Mouse (Mus musculus) E14TG2a.4 (cell line): Measurements from ENCODE around the gene Pnpla3.
A peak's percentile ranks its signal among the peaks of the same experiment; 100 is the strongest.

Experiments used
- H3K27me3 ChIP-seq: 2 replicates; pipeline ENCODE4 v1.6.1; 2014; ENCODE audit warnings: low read length, control low read depth; ENCODE audit not compliant: insufficient read depth
- H3K36me3 ChIP-seq: 2 replicates; pipeline ENCODE4 v1.6.1; 2014; ENCODE audit warnings: low read length, control low read depth; ENCODE audit not compliant: insufficient read depth
- H3K4me1 ChIP-seq: replicated peaks from 2 replicates; pipeline ENCODE4 v1.6.1; 2014; ENCODE audit warnings: low read depth, low read length, control low read depth
- H3K4me3 ChIP-seq: replicated peaks from 2 replicates; pipeline ENCODE4 v1.5.1; 2014; ENCODE audit warnings: mild to moderate bottlenecking, low read length
- H3K9me3 ChIP-seq: 2 replicates; pipeline ENCODE4 v1.6.1; 2014; ENCODE audit warnings: low read length, control low read depth
- CTCF ChIP-seq: conservative IDR thresholded peaks from 2 replicates; pipeline ENCODE4 v1.5.1; 2014; ENCODE audit warnings: low read length
- NANOG ChIP-seq: IDR thresholded peaks from 2 replicates; pipeline ENCODE4 v1.6.1; 2014; ENCODE audit warnings: borderline replicate concordance, low read length, mixed read lengths
- POU5F1 ChIP-seq: IDR thresholded peaks from 2 replicates; pipeline ENCODE4 v1.6.1; 2014; ENCODE audit warnings: low read length, borderline replicate concordance

Gene Pnpla3

GRCm38 (mm10) chr15:84188887-84189530 lies 21.4 kb downstream of the Pnpla3 start:
- H3K4me1 ChIP-seq, result peaks cover 87% of the 10 kb centered on the region
- no peaks in the 10 kb centered on the region for H3K9me3 ChIP-seq
- TF ChIP-seq POU5F1, result no peak
- TF ChIP-seq CTCF, result no peak
- TF ChIP-seq NANOG, result no peak
- peaks cover 15% of the 10 kb centered on the region for H3K36me3 ChIP-seq
- peak overlapping the region; percentile 98 for H3K4me3 ChIP-seq
- no peaks in the 10 kb centered on the region for H3K27me3 ChIP-seq

- TF ChIP-seq POU5F1 (no peak), CTCF (no peak), NANOG (no peak)
- peaks cover 87% of the 10 kb centered on the region for H3K4me1 ChIP-seq
- H3K4me3 ChIP-seq, result peak overlapping the region; percentile 98
- H3K36me3 ChIP-seq, result peaks cover 24% of the 10 kb centered on the region
- no peaks in the 10 kb centered on the region for H3K9me3 ChIP-seq
- no peaks in the 10 kb centered on the region for H3K27me3 ChIP-seq
Observed at GRCm38 (mm10) chr15:84189881-84190280, 22.2 kb downstream of the Pnpla3 start.

- Histone ChIP-seq H3K36me3 (peaks cover 42% of the 10 kb centered on the region), H3K4me1 (peaks cover 86% of the 10 kb centered on the region), H3K4me3 (peak overlapping the region; percentile 98), H3K27me3 (no peaks in the 10 kb centered on the region), H3K9me3 (no peaks in the 10 kb centered on the region)
- TF ChIP-seq NANOG (no peak), POU5F1 (no peak)
Observed at GRCm38 (mm10) chr15:84191724-84192057, 24.1 kb downstream of the Pnpla3 start.

- Histone ChIP-seq H3K36me3 (peaks cover 47% of the 10 kb centered on the region), H3K4me3 (peak within 1 kb of the TSS; percentile 98), H3K9me3 (no peaks in the 10 kb centered on the region), H3K27me3 (no peaks in the 10 kb centered on the region), H3K4me1 (peaks cover 86% of the 10 kb centered on the region)
- TF ChIP-seq NANOG (no peak), CTCF (peak; percentile 29), POU5F1 (no peak)
Observed at GRCm38 (mm10) chr15:84192058-84192791, 24.6 kb downstream of the Pnpla3 start, which contains the start of gene Samm50. Samm50 (plus strand) TSS chr15:84192241.

- Histone ChIP-seq H3K9me3 (no peaks in the 10 kb centered on the region), H3K4me1 (peaks cover 74% of the 10 kb centered on the region), H3K27me3 (no peaks in the 10 kb centered on the region), H3K4me3 (no peak overlapping the region), H3K36me3 (peaks cover 85% of the 10 kb centered on the region)
- TF ChIP-seq CTCF (no peak), NANOG (no peak), POU5F1 (no peak)
Observed at GRCm38 (mm10) chr15:84196486-84197165, 29.0 kb downstream of the Pnpla3 start.

- Histone ChIP-seq H3K36me3 (peaks cover 98% of the 10 kb centered on the region), H3K9me3 (no peaks in the 10 kb centered on the region), H3K4me1 (peaks cover 44% of the 10 kb centered on the region), H3K4me3 (no peak overlapping the region), H3K27me3 (no peaks in the 10 kb centered on the region)
- TF ChIP-seq POU5F1 (no peak), NANOG (no peak), CTCF (no peak)
Observed at GRCm38 (mm10) chr15:84207327-84207726, 39.7 kb downstream of the Pnpla3 start.

- no peak overlapping the region for H3K4me3 ChIP-seq
Observed at GRCm38 (mm10) chr15:84209517-84210412, 42.1 kb downstream of the Pnpla3 start.

GRCm38 (mm10) chr15:84210461-84210860 lies 42.8 kb downstream of the Pnpla3 start:
- no peaks in the 10 kb centered on the region for H3K9me3 ChIP-seq
- TF ChIP-seq POU5F1 (no peak), NANOG (no peak), CTCF (no peak)
- H3K4me1 ChIP-seq, result peaks cover 60% of the 10 kb centered on the region
- H3K36me3 ChIP-seq, result peaks cover 98% of the 10 kb centered on the region
- no peaks in the 10 kb centered on the region for H3K27me3 ChIP-seq
- H3K4me3 ChIP-seq, result 0 out of 2 replicates have a peak overlapping the region, but pooled peaks have one; percentile 3

More at GRCm38 (mm10) chr15:84209517-84210412, 42.1 kb downstream of the Pnpla3 start:
- Histone ChIP-seq H3K4me1 (peaks cover 57% of the 10 kb centered on the region), H3K27me3 (no peaks in the 10 kb centered on the region), H3K9me3 (no peaks in the 10 kb centered on the region), H3K36me3 (peaks cover 98% of the 10 kb centered on the region)
- no peak for TF ChIP-seq NANOG
- TF ChIP-seq POU5F1, result no peak
- TF ChIP-seq CTCF, result no peak
